Mouse (Mus musculus) CH12.LX (cell line): ENCODE measurements around the gene Ninj1. TPM values are rescaled to one million over a fixed set of nuclear protein-coding genes. Genes with fewer than 3 reads are reported as not detected.

Experiments used
- DNase-seq: peaks from one replicate; pipeline ENCODE4 v3.0.0-alpha.2; 2013; ENCODE audit errors: extremely low read depth
- H3K27ac ChIP-seq: 2 replicates; pipeline ENCODE4 v1.5.1; 2012; ENCODE audit warnings: low read depth, mild to moderate bottlenecking, control low read depth, moderate library complexity; ENCODE audit not compliant: insufficient read depth
- H3K27me3 ChIP-seq: replicated peaks from 2 replicates; pipeline ENCODE3; 2012; ENCODE audit warnings: inconsistent platforms
- H3K36me3 ChIP-seq, 2 experiments: replicated peaks in 1 of 2; 2 replicates each; pipeline versions ENCODE3 to v1.6.1; 2012; ENCODE audit warnings: inconsistent platforms in 1 of 2, low read length in 1 of 2, mild to moderate bottlenecking in 1 of 2, mixed read lengths in 1 of 2, moderate library complexity in 1 of 2; ENCODE audit not compliant: control insufficient read depth in 1 of 2, insufficient read depth in 1 of 2
- H3K4me1 ChIP-seq, 2 experiments: 2 replicates each; pipeline ENCODE4 v1.6.1; 2012; ENCODE audit warnings: inconsistent platforms in 1 of 2, moderate library complexity in 1 of 2; ENCODE audit not compliant: insufficient read depth in 2 of 2, control insufficient read depth in 1 of 2
- H3K4me2 ChIP-seq: 2 replicates; pipeline ENCODE4 v1.6.1; 2012; ENCODE audit warnings: low read depth, mild to moderate bottlenecking, control low read depth; ENCODE audit not compliant: poor library complexity, insufficient read depth, severe bottlenecking
- H3K4me3 ChIP-seq, 3 experiments: fragments of 150-350 bp in 1 of 3; sonication (generic) in 1 of 3; replicated peaks in 1 of 3; 2 replicates each; pipeline versions ENCODE3 to v1.5.1; 2011 to 2012; ENCODE audit warnings: low read depth in 2 of 3, low read length in 2 of 3, mild to moderate bottlenecking in 2 of 3, moderate library complexity in 2 of 3, control low read depth in 1 of 3, improper control_type of control experiment in 1 of 3, inconsistent platforms in 1 of 3, mixed read lengths in 1 of 3; ENCODE audit not compliant: poor library complexity in 1 of 3
- H3K79me2 ChIP-seq: replicated peaks from 2 replicates; pipeline ENCODE4 v1.6.1; 2012; ENCODE audit warnings: mild to moderate bottlenecking, moderate library complexity; ENCODE audit not compliant: control insufficient read depth, poor library complexity, insufficient read depth, severe bottlenecking; ENCODE audit errors: extremely low read depth
- H3K9ac ChIP-seq: 2 replicates; pipeline ENCODE4 v1.6.1; 2012; ENCODE audit warnings: low read depth, mild to moderate bottlenecking, control low read depth, moderate library complexity; ENCODE audit not compliant: insufficient read depth
- H3K9me3 ChIP-seq: replicated peaks from 2 replicates; pipeline ENCODE3; 2012; ENCODE audit warnings: low read length, inconsistent platforms, mixed read lengths
- BHLHE40 ChIP-seq: IDR thresholded peaks from 2 replicates; pipeline ENCODE4 v1.6.1; 2011; ENCODE audit warnings: mild to moderate bottlenecking, low read depth, low read length, improper control_type of control experiment
- CHD1 ChIP-seq: IDR thresholded peaks from 2 replicates; pipeline ENCODE4 v1.6.1; 2012; ENCODE audit warnings: low read depth, low read length, improper control_type of control experiment, inconsistent platforms
- CHD2 ChIP-seq: IDR thresholded peaks from 2 replicates; pipeline ENCODE4 v1.6.1; 2011; ENCODE audit warnings: low read length, improper control_type of control experiment
- E2F4 ChIP-seq: IDR thresholded peaks from 2 replicates; pipeline ENCODE4 v1.6.1; 2011; ENCODE audit warnings: low read depth, low read length, improper control_type of control experiment; ENCODE audit not compliant: insufficient replicate concordance
- ELF1 ChIP-seq: IDR thresholded peaks from 2 replicates; pipeline ENCODE4 v1.6.1; 2014; ENCODE audit warnings: low read depth, mild to moderate bottlenecking, inconsistent platforms, low read length, improper control_type of control experiment
- EP300 ChIP-seq: IDR thresholded peaks from 2 replicates; pipeline ENCODE4 v1.6.1; 2011; ENCODE audit warnings: low read length, improper control_type of control experiment
- ETS1 ChIP-seq: conservative IDR thresholded peaks from 2 replicates; pipeline ENCODE4 v1.6.1; 2012; ENCODE audit warnings: low read depth, mild to moderate bottlenecking, inconsistent platforms, low read length, improper control_type of control experiment, moderate library complexity
- GABPA ChIP-seq: IDR thresholded peaks from 2 replicates; pipeline ENCODE4 v1.6.1; 2012; ENCODE audit warnings: low read depth, low read length, improper control_type of control experiment, inconsistent platforms; ENCODE audit not compliant: insufficient replicate concordance
- HCFC1 ChIP-seq: IDR thresholded peaks from 2 replicates; pipeline ENCODE4 v1.6.1; 2012; ENCODE audit warnings: low read depth, mild to moderate bottlenecking, inconsistent platforms, low read length, improper control_type of control experiment
- IRF4 ChIP-seq: IDR thresholded peaks from 2 replicates; pipeline ENCODE4 v1.6.1; 2014; ENCODE audit warnings: low read depth, mild to moderate bottlenecking, inconsistent platforms, low read length, improper control_type of control experiment
- JUND ChIP-seq: conservative IDR thresholded peaks from 2 replicates; pipeline ENCODE4 v1.6.1; 2011; ENCODE audit warnings: low read depth, low read length, improper control_type of control experiment
- MAFK ChIP-seq: IDR thresholded peaks from 2 replicates; pipeline ENCODE4 v1.6.1; 2011; ENCODE audit warnings: low read length, improper control_type of control experiment; ENCODE audit not compliant: insufficient replicate concordance
- MAX ChIP-seq: IDR thresholded peaks from 2 replicates; pipeline ENCODE4 v1.6.1; 2011; ENCODE audit warnings: low read length, improper control_type of control experiment
- MYC ChIP-seq: IDR thresholded peaks from 2 replicates; pipeline ENCODE4 v1.6.1; 2011; ENCODE audit warnings: low read depth, mild to moderate bottlenecking, improper control_type of control experiment, low read length
- PAX5 ChIP-seq: IDR thresholded peaks from 2 replicates; pipeline ENCODE4 v1.6.1; 2012; ENCODE audit warnings: low read length, inconsistent platforms, mixed read lengths
- POLR2A ChIP-seq: IDR thresholded peaks from 2 replicates; pipeline ENCODE4 v1.6.1; 2011; ENCODE audit warnings: low read depth, mild to moderate bottlenecking, improper control_type of control experiment, low read length
- POLR2AphosphoS2 ChIP-seq: IDR thresholded peaks from 2 replicates; pipeline ENCODE4 v1.6.1; 2011; ENCODE audit warnings: low read depth, low read length, improper control_type of control experiment
- SIN3A ChIP-seq: IDR thresholded peaks from 2 replicates; pipeline ENCODE4 v1.6.1; 2012; ENCODE audit warnings: low read length, improper control_type of control experiment, inconsistent platforms
- SMC3 ChIP-seq: IDR thresholded peaks from 2 replicates; pipeline ENCODE4 v1.6.1; 2011; ENCODE audit warnings: low read depth, low read length, improper control_type of control experiment
- TBP ChIP-seq: conservative IDR thresholded peaks from 2 replicates; pipeline ENCODE4 v1.6.1; 2011; ENCODE audit warnings: low read depth, low read length, improper control_type of control experiment
- UBTF ChIP-seq: IDR thresholded peaks from 2 replicates; pipeline ENCODE4 v1.6.1; 2012; ENCODE audit warnings: low read depth, mild to moderate bottlenecking, inconsistent platforms, low read length, improper control_type of control experiment, moderate library complexity
- ZC3H11A ChIP-seq: IDR thresholded peaks from 2 replicates; pipeline ENCODE4 v1.6.1; 2012; ENCODE audit warnings: low read depth, mild to moderate bottlenecking, inconsistent platforms, low read length, improper control_type of control experiment
- ZMIZ1 ChIP-seq: IDR thresholded peaks from 2 replicates; pipeline ENCODE4 v1.6.1; 2012; ENCODE audit warnings: low read depth, mild to moderate bottlenecking, inconsistent platforms, low read length, improper control_type of control experiment
- ZNF384 ChIP-seq: IDR thresholded peaks from 2 replicates; pipeline ENCODE4 v1.6.1; 2012; ENCODE audit warnings: low read depth, low read length, improper control_type of control experiment, inconsistent platforms
- dilution Hi-C: fragments of 300-500 bp; cut with MboI; formaldehyde crosslinking; loops from 2 replicates; pipeline ENCODE4 v1.14.3; 2020; ENCODE audit warnings: low sequenced_read_pairs; ENCODE audit not compliant: extremely low pct_unique_long_range_greater_than_20kb, extremely low pct_ligation_motif_present
- in situ Hi-C: fragments of 300-500 bp; cut with MboI; formaldehyde crosslinking; loops from 3 replicates; pipeline ENCODE4 v1.14.3; 2019; ENCODE audit warnings: low sequenced_read_pairs, low pct_ligation_motif_present, low pct_unique_long_range_greater_than_20kb, mixed read lengths
- polyA plus RNA-seq: library from polyadenylated mRNA; unstranded; fragments of >175 nt; gene quantifications from 2 replicates; pipeline ENCODE4 v1.2.1, GENCODE M21; 2012; ENCODE audit warnings: low read depth; ENCODE audit not compliant: insufficient read length
- total RNA-seq, 2 experiments: library from RNA; depleted of rRNA; stranded (reverse); fragments of 300-350 nt in 1 of 2; fragments of >200 nt in 1 of 2; gene quantifications; 2 replicates each; pipeline ENCODE4 v1.2.3; 2012 to 2014

Gene Ninj1
- total and polyA plus RNA-seq, 3 experiments: 12.7 to 25.2 (median 21.2) TPM

GRCm38 (mm10) chr13:49225633-49226032, 38.3 kb downstream of the Ninj1 start:
- DNase-seq: no peak
- no peak for TF ChIP-seq POLR2AphosphoS2
- TF ChIP-seq JUND: no peak
- TF ChIP-seq GABPA: no peak
- TF ChIP-seq ELF1: no peak
- no peak for TF ChIP-seq E2F4
- TF ChIP-seq MAX: no peak
- TF ChIP-seq TBP: no peak
- TF ChIP-seq ZNF384: no peak
- no peak for TF ChIP-seq ZMIZ1
- no peak for TF ChIP-seq POLR2A
- TF ChIP-seq CHD2: no peak
- no peak for TF ChIP-seq PAX5
- no peak for TF ChIP-seq MYC
- no peak for TF ChIP-seq ETS1
- no peak for TF ChIP-seq EP300
- TF ChIP-seq BHLHE40: no peak
- no peak for TF ChIP-seq IRF4
- TF ChIP-seq UBTF: no peak
- TF ChIP-seq MAFK: no peak
- no peak for TF ChIP-seq HCFC1
- TF ChIP-seq, all 38 proteins: peak for 0
- H3K79me2 ChIP-seq: no peaks in the 10 kb centered on the region
- no peak overlapping the region for H3K27ac ChIP-seq
- H3K4me3 ChIP-seq: no peak overlapping the region
- in situ Hi-C loops: no loop called here
- no peaks in the 10 kb centered on the region for H3K36me3 ChIP-seq
- no peaks in the 10 kb centered on the region for H3K27me3 ChIP-seq
- H3K4me1 ChIP-seq: peaks cover 8 to 35% of the 10 kb centered on the region in 2 experiments
- peaks cover 5% of the 10 kb centered on the region for H3K9me3 ChIP-seq
- dilution Hi-C loops: no loop called here
- no peak overlapping the region for H3K9ac ChIP-seq
- H3K4me2 ChIP-seq: no peak overlapping the region

GRCm38 (mm10) chr13:49233792-49234572, 46.7 kb downstream of the Ninj1 start:
- peaks cover 0 to 31% of the 10 kb centered on the region in 2 experiments; a peak in 2 of 4 replicates for H3K4me1 ChIP-seq
- no peak for DNase-seq
- H3K4me3 ChIP-seq: no peak overlapping the region
- no peaks in the 10 kb centered on the region for H3K79me2 ChIP-seq
- H3K27ac ChIP-seq: no peak overlapping the region
- peaks cover 6 to 36% of the 10 kb centered on the region in 2 experiments for H3K36me3 ChIP-seq
- TF ChIP-seq ZC3H11A (no peak), SIN3A (no peak), E2F4 (no peak), CHD1 (no peak), SMC3 (no peak), CHD2 (no peak), POLR2AphosphoS2 (no peak), TBP (no peak), PAX5 (no peak), ELF1 (no peak)
- peaks cover 5% of the 10 kb centered on the region for H3K9me3 ChIP-seq
- H3K27me3 ChIP-seq: no peaks in the 10 kb centered on the region
- dilution Hi-C loops: no loop called here
- H3K9ac ChIP-seq: no peak overlapping the region
- H3K4me2 ChIP-seq: no peak overlapping the region
- in situ Hi-C loops: no loop called here
